Mouse (Mus musculus) bone marrow macrophage, adult 2 months (primary cell): ENCODE measurements around the gene Pafah1b2. TPM values are rescaled to one million over a fixed set of nuclear protein-coding genes. Genes with fewer than 3 reads are reported as not detected.

Experiments used
- H3K27ac ChIP-seq: 2 replicates; pipeline ENCODE4 v1.5.1; 2012; ENCODE audit warnings: low read depth, low read length; ENCODE audit not compliant: insufficient read depth
- H3K4me1 ChIP-seq: 2 replicates; pipeline ENCODE4 v1.6.1; 2012; ENCODE audit warnings: low read length; ENCODE audit not compliant: control insufficient read depth, insufficient read depth
- H3K4me3 ChIP-seq: 2 replicates; pipeline ENCODE4 v1.5.1; 2012; ENCODE audit warnings: mild to moderate bottlenecking, low read length, moderate library complexity; ENCODE audit not compliant: insufficient read depth
- CTCF ChIP-seq: IDR thresholded peaks from 2 replicates; pipeline ENCODE4 v1.5.1; 2012; ENCODE audit warnings: low read depth, mild to moderate bottlenecking, low read length, moderate library complexity
- POLR2A ChIP-seq: IDR thresholded peaks from 2 replicates; pipeline ENCODE4 v1.6.1; 2012; ENCODE audit warnings: mild to moderate bottlenecking, low read depth, low read length, borderline replicate concordance
- polyA plus RNA-seq: library from polyadenylated mRNA; stranded (reverse); fragments of >200 nt; gene quantifications from 2 replicates; pipeline ENCODE4 v1.2.4, GENCODE M21; 2012; ENCODE audit not compliant: missing spikeins, insufficient read depth, insufficient read length

The Pafah1b2 gene
- polyA plus RNA-seq, 1 experiment = 44.9 TPM

DNA sequence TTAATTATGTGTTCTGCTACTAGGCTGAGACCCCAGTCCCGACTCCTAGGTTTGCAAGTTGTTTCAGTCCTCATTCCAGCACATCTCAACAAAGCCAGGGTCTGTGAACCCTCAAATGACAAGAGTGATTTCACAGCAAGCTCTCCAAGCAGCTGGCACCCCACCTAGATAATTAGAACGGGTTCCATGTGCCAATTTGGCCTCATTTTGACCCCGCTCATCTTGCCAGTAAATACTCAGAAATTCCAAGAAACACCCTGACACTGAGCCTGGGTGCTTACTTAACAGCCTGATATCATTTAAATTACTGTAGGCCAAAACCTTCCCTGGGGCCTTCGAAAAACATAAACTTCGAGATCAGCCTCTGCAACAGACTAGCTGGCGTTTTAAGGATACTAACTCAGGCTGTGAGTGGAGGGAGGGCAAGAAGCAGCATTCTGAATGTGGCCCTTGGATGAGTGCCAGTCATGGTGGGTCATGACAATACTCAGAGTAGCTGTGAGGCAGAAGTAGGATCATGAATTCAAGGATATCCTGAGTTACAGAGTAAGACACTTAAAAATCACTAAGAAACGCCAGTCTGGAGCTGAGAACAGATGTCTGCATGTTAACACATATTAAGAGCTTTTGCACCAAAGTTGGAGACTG is 54.3 kb downstream of the Pafah1b2 start:
- TF ChIP-seq POLR2A = no peak
- TF ChIP-seq CTCF = no peak
- no peak overlapping the region for H3K27ac ChIP-seq
- no peak overlapping the region for H3K4me3 ChIP-seq
- H3K4me1 ChIP-seq = peaks cover 46% of the 10 kb centered on the region

GRCm38 (mm10) chr9:45955107-45955963 is 57.2 kb downstream of the Pafah1b2 start, which contains the start of gene Sidt2:
TSS of gene Sidt2 (minus strand) at chr9:45955258.
- H3K27ac ChIP-seq = peak within 1 kb of the TSS; percentile 30
- peaks cover 30% of the 10 kb centered on the region for H3K4me1 ChIP-seq
- H3K4me3 ChIP-seq = peak within 1 kb of the TSS; percentile 66
- TF ChIP-seq POLR2A = no peak
- TF ChIP-seq CTCF = no peak

DNA sequence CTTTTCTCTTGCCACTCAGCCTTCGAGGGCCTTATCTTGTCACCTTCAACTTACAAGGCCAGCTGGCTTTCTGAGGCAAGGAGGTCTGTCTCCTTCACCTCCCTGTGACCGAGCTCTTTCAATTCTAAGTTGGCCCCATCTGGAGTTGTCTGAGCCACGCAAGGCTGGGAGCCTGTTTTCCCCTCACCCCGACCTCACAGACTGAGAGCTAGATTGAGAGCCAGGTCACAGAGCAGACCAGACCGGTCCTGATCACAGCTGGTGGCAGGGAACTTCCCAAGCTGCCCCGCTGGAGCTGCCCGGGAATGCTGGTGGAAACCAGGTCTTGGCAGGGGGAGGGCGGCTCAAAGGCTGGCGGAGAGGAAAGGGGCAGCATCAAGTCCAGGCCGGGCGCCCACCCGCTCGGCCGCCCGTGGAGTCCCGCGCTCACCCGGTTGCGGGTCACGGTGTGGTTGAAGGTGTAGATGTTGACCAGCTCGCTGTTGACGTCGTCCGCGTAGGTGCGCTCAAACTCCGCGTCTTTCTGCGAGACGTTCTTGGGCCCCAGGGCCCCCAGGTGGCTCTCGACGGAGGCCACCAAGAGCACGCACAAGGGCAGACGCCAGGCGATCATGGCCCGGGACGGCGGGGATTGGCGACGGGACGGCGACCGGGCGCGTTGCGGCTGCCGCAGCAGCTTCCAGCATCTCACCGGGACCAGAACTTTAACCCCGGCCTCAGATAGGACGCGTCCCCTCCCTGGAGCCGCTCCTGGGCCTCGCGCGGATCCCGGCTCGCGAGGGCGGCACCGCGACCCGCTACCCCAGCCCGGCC is 58.0 kb downstream of the Pafah1b2 start:
- no peak for TF ChIP-seq CTCF
- no peak for TF ChIP-seq POLR2A
- H3K4me1 ChIP-seq = peaks cover 23% of the 10 kb centered on the region
- H3K27ac ChIP-seq = peak overlapping the region; percentile 30
- H3K4me3 ChIP-seq = peak overlapping the region; percentile 66

- peak overlapping the region; percentile 3; the same call in 1 of the 2 replicates for H3K27ac ChIP-seq
- peaks cover 17% of the 10 kb centered on the region for H3K4me1 ChIP-seq
- TF ChIP-seq CTCF (no peak), POLR2A (no peak)
- peak overlapping the region; percentile 66 for H3K4me3 ChIP-seq
Measured at GRCm38 (mm10) chr9:45953511-45954293, 58.8 kb downstream of the Pafah1b2 start.

DNA sequence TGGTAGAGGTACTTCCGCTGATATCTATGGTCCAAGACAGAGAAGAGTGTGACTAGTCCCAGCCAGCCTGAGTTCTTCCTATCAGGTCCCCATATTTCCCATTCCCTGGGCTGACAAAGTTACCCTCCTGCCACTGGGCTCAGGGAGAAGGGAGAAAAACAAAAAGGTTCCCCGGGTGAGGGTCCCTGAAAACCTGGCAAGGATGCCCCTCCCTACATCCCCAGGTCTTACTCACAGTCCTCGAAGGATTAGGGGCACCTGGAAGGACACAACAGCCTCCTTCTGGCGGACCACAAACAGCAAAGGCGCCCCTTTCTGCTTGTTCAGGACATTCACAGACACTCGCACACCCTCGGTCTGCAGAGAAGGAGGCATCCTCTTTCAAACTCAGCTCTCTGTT is 59.6 kb downstream of the Pafah1b2 start:
- Histone ChIP-seq H3K4me1 (peaks cover 11% of the 10 kb centered on the region), H3K27ac (no peak overlapping the region), H3K4me3 (peak overlapping the region; percentile 66)
- no peak for TF ChIP-seq POLR2A
- no peak for TF ChIP-seq CTCF

DNA sequence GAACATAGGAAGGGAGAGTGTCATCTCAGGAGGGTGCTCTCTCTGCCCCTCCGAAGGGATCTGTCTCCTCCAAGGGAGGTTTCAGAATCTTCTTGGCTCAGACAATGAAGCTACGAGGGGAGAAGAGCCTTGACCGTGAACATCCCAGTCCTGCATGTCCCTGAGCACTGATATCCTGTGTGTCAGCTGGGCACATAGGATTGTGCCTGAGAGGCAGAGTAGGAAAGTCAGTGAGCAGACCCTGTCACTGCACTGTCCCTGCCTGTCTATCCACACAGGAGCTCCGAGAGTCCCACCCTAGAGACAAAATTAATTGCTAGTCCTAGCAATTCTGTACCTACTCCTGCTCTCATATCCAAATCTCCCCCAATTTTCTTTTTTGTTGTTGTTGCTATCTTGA is 60.4 kb downstream of the Pafah1b2 start:
- TF ChIP-seq POLR2A = no peak
- no peak for TF ChIP-seq CTCF
- Histone ChIP-seq H3K4me3 (no peak overlapping the region), H3K4me1 (peaks cover 11% of the 10 kb centered on the region), H3K27ac (no peak overlapping the region)

DNA sequence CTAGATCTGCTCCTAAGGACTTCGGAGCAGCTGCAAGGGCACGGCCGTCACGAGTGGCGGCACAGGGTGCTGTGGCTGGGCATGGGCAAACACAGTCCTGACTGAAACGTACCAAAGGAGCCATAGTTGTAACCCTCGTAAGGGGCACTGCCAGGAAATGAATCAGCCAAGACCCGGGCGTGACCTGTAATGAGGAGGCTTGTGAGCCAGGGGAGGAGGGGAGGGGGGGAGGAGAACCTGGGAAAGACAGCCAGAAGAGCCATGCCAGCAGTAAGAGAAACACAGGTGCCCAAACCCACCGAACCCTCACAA is 65.7 kb downstream of the Pafah1b2 start:
- Histone ChIP-seq H3K4me1 (peaks cover 14% of the 10 kb centered on the region), H3K4me3 (no peak overlapping the region), H3K27ac (no peak overlapping the region)
- TF ChIP-seq POLR2A (no peak), CTCF (no peak)

GRCm38 (mm10) chr9:45946182-45946871 is 66.2 kb downstream of the Pafah1b2 start:
- H3K4me1 ChIP-seq = peaks cover 14% of the 10 kb centered on the region
- no peak overlapping the region for H3K27ac ChIP-seq
- H3K4me3 ChIP-seq = no peak overlapping the region
- TF ChIP-seq CTCF = no peak
- TF ChIP-seq POLR2A = no peak
